Mouse (Mus musculus) spleen, adult 2 months (tissue): ENCODE data around the gene Chrm1.

Experiments
- CTCF ChIP-seq: fragments of 200-500 bp; IDR thresholded peaks from 2 replicates; pipeline ENCODE4 v1.5.1; 2011; ENCODE audit warnings: mild to moderate bottlenecking, inconsistent platforms; ENCODE audit not compliant: insufficient read depth, insufficient read length, insufficient replicate concordance; ENCODE audit errors: extremely low read depth
- POLR2A ChIP-seq: fragments of 200-500 bp; IDR thresholded peaks from 2 replicates; pipeline ENCODE4 v1.6.1; 2011; ENCODE audit warnings: low read depth, low read length, inconsistent platforms

DNA sequence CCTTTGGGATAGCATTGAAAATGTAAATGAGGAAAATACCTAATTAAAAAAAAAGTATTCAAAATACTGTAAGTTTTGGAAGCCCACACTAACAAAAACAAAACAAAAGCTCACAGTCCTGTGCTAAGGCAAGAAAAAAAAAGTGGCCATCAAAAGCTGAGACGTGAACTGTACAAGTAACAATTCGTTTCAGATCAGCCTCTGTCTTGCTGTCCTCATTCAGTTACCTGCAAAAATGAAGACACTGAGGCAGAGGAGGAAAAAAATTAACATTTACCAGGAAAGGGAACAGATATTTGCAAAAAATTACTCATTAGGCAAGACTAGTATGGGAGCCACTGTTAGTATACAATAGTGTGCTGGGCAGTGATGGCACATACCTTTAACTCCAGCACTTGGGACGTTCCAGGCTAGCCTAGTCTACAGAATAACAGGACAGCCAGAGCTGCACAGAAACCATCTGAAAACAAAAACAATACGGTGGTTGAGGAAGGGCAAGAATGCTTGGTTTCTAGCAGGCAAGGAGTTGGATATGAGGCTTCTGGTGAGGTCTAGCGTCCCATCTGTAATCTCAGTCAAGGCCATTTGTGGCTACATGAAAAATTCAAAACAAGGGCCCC is 64.0 kb downstream of the Chrm1 start:
- TF ChIP-seq CTCF (no peak), POLR2A (no peak)
